Mouse (Mus musculus): ENCODE data around the gene Ybx3. TPM values are rescaled to one million over a fixed set of nuclear protein-coding genes. Genes with fewer than 3 reads are reported as not detected.

The Ybx3 gene
- 10 to 100 TPM; 41.3 to 42.9 TPM for total RNA-seq (2021)

DNA sequence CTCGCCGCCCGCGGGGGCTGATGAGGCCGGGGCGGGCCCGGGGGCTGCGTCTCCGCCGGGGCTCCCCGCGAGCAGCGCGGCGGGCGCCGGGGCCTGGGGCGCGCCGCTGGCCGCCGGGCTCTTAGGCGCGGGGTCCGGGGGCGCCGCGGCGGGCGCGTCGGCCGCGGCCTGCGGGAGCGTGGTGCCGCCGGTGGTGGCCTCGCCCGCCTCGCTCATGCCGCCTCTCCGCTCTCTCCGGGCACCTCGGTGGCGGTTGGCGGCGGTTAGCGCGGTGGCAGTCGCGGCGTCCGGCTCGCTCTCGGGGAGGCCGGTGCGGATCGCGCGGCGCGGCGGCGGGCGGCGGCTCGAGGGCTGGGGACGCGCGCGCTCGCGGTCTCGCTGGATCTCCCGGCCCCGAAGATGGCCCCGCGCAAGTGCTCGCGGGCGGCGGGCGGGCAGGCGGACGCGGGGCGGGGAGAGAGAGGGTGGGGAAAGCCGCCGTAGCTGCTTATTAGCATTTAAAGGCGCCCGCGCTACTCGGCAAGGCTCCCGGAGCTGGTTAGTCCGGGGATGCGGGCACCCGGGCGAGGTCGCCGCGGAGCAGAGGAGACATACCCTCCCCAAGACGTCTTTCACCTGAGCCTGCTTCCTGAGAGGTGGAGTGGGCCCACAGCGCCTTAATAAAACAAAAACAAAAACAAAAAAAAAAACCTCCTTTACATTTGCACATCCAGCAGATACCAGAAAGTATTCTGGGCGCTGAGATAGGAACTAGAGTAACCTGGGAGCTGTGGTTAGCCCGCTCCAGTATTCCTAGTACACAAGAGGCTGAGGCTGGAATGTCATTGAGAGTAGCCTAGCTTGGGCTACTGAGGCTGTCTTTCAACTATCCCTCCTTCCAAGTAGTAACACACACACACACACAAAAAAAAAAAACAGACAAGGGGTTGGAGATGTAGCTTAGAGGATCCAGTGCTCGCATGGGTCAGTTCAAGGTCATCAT, at the start of gene Ybx3:
Ybx3 (minus strand) TSS at position 437 of the 982 bp plus-strand sequence.
- peak; percentile 85 to 88 for DNase-seq

DNA sequence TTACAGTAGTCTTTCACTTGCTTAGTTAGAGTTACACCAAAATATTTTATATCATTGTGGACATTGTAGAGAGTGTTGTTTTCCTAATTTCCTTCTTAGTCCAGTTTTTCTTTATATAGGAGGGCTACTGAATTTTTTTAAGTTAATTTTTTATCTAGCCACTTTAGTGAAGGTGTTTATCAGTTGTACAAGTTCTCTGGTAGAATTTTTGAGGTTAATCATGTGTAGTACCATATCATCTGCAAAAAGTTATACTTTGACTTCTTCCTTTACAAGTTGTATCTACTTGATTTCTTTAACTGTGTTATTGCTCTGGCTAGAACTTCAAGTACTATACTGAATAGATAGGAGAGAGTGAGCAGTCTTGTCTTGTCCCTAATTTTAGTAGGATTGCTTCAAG, 48.4 kb upstream of the Ybx3 start:
- DNase-seq, result no peak

DNA sequence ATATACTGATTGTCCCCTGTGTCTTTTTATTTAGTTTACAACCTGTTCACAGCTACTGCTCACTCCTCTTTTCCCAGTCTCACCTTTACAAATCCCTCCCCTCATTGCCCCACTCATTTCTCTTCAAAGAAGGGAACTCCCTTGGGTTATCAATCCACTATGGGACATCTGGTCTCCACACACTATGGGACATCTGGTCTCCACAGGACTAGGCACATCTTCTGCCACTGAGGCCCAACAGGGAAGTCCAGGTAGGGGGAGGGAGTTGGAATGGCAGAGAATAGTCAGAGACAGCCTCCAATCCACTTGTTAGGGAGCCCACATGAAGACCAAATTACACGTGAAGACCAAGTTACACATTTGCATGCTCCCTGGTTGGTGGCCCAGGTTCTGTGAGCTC, 45.8 kb upstream of the Ybx3 start:
- no peak for DNase-seq

GRCm38 (mm10) chr6:131433153-131434048, 45.1 kb upstream of the Ybx3 start:
- DNase-seq, result no peak

- DNase-seq, result no peak
Observed at GRCm38 (mm10) chr6:131421572-131421971, 33.3 kb upstream of the Ybx3 start.

DNA sequence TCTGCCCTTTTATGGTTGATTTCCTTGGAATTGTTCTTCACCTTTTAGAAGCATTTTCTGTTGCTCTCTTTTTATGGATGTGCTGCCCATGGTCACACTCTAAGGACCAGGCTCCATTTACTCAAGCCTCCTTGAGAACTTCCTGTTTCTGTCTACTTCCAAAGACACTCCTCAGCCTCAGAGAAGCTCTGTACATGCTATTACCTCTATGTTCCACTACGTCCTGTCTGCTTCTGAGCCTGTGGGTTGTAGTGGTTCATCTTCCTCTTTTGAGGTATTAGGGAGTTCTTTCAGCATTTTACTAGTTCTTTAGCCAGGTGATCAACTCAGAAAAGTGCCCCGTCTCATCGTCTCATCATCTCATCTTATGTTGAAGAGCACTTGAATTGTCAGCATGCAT, 31.3 kb upstream of the Ybx3 start:
- DNase-seq, result no peak

DNA sequence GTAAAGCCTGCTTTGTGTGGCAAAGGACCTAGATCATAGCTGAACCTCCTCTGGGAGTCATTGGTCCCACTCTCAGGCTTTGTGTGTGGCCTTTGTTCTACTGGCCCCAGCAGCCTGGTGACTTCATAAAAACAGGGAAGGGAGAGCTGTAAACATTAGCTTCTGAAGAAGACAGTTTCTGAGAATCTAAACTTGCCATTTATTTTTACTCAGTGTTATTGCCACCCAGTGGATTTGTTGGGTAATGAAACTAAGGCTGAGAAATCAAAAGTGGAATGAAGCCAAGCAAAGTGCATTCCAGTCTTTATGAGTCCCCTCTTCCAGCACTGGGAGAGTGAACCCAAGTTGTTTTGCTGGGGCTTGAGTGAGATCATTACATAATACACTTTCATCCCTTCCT, 30.5 kb upstream of the Ybx3 start:
- peak in 1 of 2 experiments; percentile 9 for DNase-seq

DNA sequence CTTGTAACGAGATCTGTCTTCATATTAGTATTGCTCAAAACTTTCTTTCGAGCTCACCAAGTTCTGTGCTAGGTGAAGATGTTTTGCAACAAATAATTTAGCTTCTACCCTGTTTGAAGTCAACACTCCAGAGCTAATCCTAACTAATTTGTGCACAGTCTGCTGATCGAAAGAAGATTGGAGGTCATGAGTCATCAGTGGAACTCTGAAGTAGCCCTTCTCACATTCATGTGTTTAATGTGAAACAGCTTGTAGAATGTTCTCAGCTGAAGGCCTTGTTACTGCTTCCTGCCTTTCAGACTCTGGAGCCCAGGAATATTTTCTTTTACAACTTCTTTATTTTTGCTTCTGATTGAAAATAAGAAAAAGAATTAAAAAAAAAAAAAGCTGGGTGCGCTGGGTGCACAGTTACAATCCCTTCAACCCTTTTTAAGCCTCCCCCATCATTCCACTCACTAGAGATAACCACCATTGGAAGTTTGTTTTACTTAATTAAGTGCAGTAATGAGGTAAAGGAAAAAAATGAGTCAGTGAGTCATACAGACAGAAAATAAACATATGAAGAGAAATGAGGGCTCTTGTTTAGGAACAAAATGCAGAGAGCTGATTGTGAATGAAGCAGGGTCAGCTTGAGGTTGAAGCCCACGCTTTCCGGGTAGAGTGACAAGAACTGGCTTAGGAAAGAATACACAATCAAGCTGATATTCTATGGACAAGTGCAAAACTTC, 23.0 kb upstream of the Ybx3 start:
- DNase-seq, result no peak

- no peak for DNase-seq
Observed at GRCm38 (mm10) chr6:131406957-131407356, 18.7 kb upstream of the Ybx3 start.

GRCm38 (mm10) chr6:131405896-131406295, 17.6 kb upstream of the Ybx3 start:
- DNase-seq, result no peak

GRCm38 (mm10) chr6:131405174-131405573, 16.9 kb upstream of the Ybx3 start:
- no peak for DNase-seq

GRCm38 (mm10) chr6:131404260-131404659, 16.0 kb upstream of the Ybx3 start:
- no peak for DNase-seq

- DNase-seq, result no peak
Observed at GRCm38 (mm10) chr6:131403036-131403435, 14.8 kb upstream of the Ybx3 start.

DNA sequence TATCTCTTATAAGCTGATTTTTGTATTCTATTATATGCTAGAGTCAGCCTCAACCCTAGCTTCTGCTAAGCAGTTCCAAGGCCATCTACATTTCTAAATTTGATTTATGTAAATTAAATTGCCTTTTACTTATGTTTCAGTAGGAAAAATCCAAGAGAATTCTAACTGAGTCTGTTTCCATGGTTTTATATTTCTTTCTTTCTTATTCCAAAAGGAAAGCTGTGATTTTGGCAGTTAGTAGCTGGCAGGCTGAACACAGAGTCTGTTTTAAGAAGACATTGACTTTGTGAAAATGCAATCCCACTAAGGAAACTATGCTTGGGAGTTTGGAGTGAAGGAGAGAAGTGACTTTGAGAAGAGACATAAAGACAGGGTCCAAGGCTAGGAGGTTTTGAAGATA, 14.3 kb upstream of the Ybx3 start:
- DNase-seq, result no peak

GRCm38 (mm10) chr6:131401259-131401658, 13.0 kb upstream of the Ybx3 start:
- no peak for DNase-seq

GRCm38 (mm10) chr6:131396650-131397049, 8.4 kb upstream of the Ybx3 start:
- no peak for DNase-seq

- DNase-seq, result no peak
Observed at GRCm38 (mm10) chr6:131393873-131394660, 5.8 kb upstream of the Ybx3 start.

- peak; percentile 62 to 70 for DNase-seq
Observed at GRCm38 (mm10) chr6:131387221-131388039, 846 bp downstream of the Ybx3 start.

DNA sequence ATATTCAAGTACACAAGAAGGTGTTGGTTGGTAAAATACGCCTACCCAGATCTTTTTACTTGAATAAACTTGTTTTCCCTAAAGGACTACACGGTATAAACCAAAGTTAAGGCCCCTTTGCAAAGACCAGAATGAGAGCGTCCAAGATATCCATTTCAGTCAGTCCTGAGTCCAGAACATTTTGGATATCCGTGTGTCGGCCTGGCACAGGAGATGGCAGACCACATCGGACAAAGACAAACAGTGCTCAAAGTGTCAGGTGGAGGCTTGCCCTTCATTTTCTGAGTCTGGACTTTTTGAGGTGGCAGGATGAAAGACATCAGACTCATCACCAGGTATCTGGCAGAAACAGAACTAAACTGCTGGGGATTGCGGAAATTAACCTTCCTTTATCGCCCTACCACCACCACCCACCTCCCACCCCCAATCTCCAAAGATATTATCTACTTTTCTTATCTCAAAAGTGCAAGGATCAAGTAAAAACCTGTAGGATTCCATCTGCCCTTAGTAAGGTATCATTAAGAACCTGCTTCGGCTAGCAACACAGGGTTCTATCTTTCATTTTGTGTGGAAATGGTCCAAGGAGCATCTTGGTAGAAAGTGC, 1.8 kb downstream of the Ybx3 start:
- no peak for DNase-seq

GRCm38 (mm10) chr6:131385469-131385868, 2.8 kb downstream of the Ybx3 start:
- no peak for DNase-seq

All from layer of hippocampus, postnatal 36 days (tissue).